Mouse (Mus musculus) liver, adult 2 months (tissue): Measurements from ENCODE around the gene Pcdh17. TPM values are rescaled to one million over a fixed set of nuclear protein-coding genes. Genes with fewer than 3 reads are reported as not detected.

Experiments
- DNase-seq: peaks from one replicate; pipeline ENCODE4 v3.0.0-alpha.2; 2011; ENCODE audit warnings: low read depth, low spot score; ENCODE audit errors: extremely low read depth
- H3K27ac ChIP-seq: fragments of 200-500 bp; replicated peaks from 2 replicates; pipeline ENCODE4 v1.5.1; 2012; ENCODE audit warnings: low read depth, mild to moderate bottlenecking, control low read depth, inconsistent platforms, low read length; ENCODE audit not compliant: insufficient read depth
- H3K27me3 ChIP-seq: fragments of 200-500 bp; 2 replicates; pipeline ENCODE4 v1.6.1; 2012; ENCODE audit warnings: mild to moderate bottlenecking, moderate library complexity, low read length, inconsistent platforms; ENCODE audit not compliant: control insufficient read depth, insufficient read depth
- H3K36me3 ChIP-seq: fragments of 200-500 bp; 2 replicates; pipeline ENCODE4 v1.6.1; 2012; ENCODE audit warnings: low read length, inconsistent platforms; ENCODE audit not compliant: control insufficient read depth, insufficient read depth
- H3K4me1 ChIP-seq: fragments of 200-500 bp; 2 replicates; pipeline ENCODE4 v1.6.1; 2011; ENCODE audit warnings: low read length; ENCODE audit not compliant: control insufficient read depth, insufficient read depth
- H3K4me3 ChIP-seq: fragments of 200-500 bp; 2 replicates; pipeline ENCODE4 v1.5.1; 2011; ENCODE audit warnings: low read depth, mild to moderate bottlenecking, control low read depth, low read length, moderate library complexity; ENCODE audit not compliant: insufficient read depth
- H3K79me2 ChIP-seq: fragments of 200-500 bp; 2 replicates; pipeline ENCODE4 v1.6.1; 2012; ENCODE audit warnings: inconsistent platforms, mild to moderate bottlenecking, low read length, moderate library complexity; ENCODE audit not compliant: control insufficient read depth, insufficient read depth
- H3K9ac ChIP-seq: fragments of 200-500 bp; 2 replicates; pipeline ENCODE4 v1.6.1; 2012; ENCODE audit warnings: low read depth, mild to moderate bottlenecking, control low read depth, inconsistent platforms, low read length
- CTCF ChIP-seq: fragments of 200-500 bp; IDR thresholded peaks from 2 replicates; pipeline ENCODE4 v1.5.1; 2011; ENCODE audit warnings: low read depth, low read length, control low read depth
- POLR2A ChIP-seq: fragments of 200-500 bp; IDR thresholded peaks from 2 replicates; pipeline ENCODE4 v1.6.1; 2011; ENCODE audit warnings: low read length, control low read depth; ENCODE audit not compliant: insufficient read depth; ENCODE audit errors: extremely low read depth
- WGBS: fragments of 180-500 bp; shearing (Covaris S2); methylation state at CpG from one replicate; pipeline ENCODE4 v1.1.7; 2018; 5-methylcytosine and 5-hydroxymethylcytosine counted together
- polyA plus RNA-seq: library from polyadenylated mRNA; depleted of rRNA; stranded (reverse); fragments of >200 nt; gene quantifications from 2 replicates; pipeline ENCODE4 v1.2.3, GENCODE M21; 2012
- total RNA-seq: library from RNA; depleted of rRNA; stranded (reverse); fragments of >200 nt; gene quantifications from 2 replicates; pipeline ENCODE4 v1.2.3, GENCODE M21; 2014

The Pcdh17 gene
- total and polyA plus RNA-seq, 2 experiments = 0.26 to 1.1 TPM

DNA sequence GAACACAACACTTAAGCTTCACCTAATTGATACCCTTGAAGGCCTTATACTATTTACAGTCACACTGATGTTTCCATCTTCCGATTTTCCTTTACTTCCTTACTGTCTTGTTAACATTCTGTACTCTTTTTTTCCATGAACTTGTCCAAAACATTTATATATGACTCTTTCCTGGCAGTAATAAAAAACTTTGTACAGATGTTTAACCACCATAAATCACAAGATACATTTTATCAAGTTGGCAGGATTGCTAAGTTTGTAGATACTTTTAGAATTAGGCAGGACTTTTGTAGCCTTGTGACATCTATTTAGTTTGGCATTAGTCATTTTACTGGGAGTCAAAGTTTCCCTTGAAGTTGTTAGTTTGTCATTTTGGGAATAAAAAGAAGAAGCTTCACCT, 32.1 kb downstream of the Pcdh17 start:
- H3K4me3 ChIP-seq = no peak overlapping the region
- H3K27me3 ChIP-seq = 0 out of 2 replicates have a peak, but pooled peaks cover 2% of the 10 kb centered on the region
- H3K36me3 ChIP-seq = no peaks in the 10 kb centered on the region
- H3K9ac ChIP-seq = no peak overlapping the region
- WGBS = 62% methylated on average over 1 of the region's 1 CpGs
- DNase-seq = no peak
- H3K4me1 ChIP-seq = no peaks in the 10 kb centered on the region
- no peak for TF ChIP-seq CTCF
- no peak for TF ChIP-seq POLR2A
- H3K79me2 ChIP-seq = no peaks in the 10 kb centered on the region
- H3K27ac ChIP-seq = no peak overlapping the region

DNA sequence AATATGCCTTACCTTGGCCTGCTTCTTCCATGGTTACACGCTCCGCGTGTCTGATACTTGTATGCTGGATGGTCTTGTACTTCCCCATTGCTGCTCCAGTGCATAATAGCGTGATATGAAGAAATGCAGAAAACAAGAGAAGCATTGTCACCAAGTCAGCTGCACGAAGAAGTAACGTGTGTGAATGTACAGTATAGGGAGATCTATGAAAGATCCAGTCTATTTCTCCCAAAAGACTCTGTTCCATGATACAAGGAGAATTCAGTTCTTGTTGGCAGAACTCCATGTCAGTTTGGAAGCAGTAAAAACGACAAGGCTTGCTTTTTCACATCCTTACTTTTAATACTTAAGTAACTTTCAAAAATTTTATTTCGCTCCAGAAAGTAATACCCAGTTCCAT, 33.0 kb downstream of the Pcdh17 start:
- no peaks in the 10 kb centered on the region for H3K79me2 ChIP-seq
- no peaks in the 10 kb centered on the region for H3K4me1 ChIP-seq
- H3K27ac ChIP-seq = no peak overlapping the region
- 84% methylated on average over 8 of the region's 8 CpGs for WGBS
- no peak overlapping the region for H3K4me3 ChIP-seq
- H3K36me3 ChIP-seq = no peaks in the 10 kb centered on the region
- H3K27me3 ChIP-seq = 0 out of 2 replicates have a peak, but pooled peaks cover 2% of the 10 kb centered on the region
- H3K9ac ChIP-seq = no peak overlapping the region
- no peak for TF ChIP-seq POLR2A
- TF ChIP-seq CTCF = no peak
- DNase-seq = no peak

DNA sequence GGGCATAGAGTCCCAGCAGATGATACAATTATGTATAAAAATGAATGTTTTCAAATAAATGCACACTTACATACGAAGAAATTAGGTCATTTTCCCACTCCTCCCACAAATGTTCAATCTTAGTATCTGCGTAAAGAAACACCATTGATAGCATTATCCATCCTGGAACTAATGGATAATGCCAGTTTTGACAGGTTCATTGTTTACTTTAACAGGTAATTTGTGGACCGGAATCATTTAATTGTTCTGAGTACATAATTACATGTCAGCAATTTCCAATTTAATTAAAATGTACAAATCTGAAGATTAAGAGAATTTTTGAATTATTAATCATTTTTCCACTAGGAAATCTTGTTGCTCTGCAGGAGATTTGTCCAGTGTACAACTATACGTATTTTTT, 33.5 kb downstream of the Pcdh17 start:
- TF ChIP-seq POLR2A (no peak), CTCF (no peak)
- Histone ChIP-seq H3K27me3 (0 out of 2 replicates have a peak, but pooled peaks cover 2% of the 10 kb centered on the region), H3K4me3 (no peak overlapping the region), H3K27ac (no peak overlapping the region), H3K79me2 (no peaks in the 10 kb centered on the region), H3K4me1 (no peaks in the 10 kb centered on the region), H3K9ac (no peak overlapping the region), H3K36me3 (no peaks in the 10 kb centered on the region)
- 80% methylated on average over 4 of the region's 4 CpGs for WGBS
- no peak for DNase-seq

DNA sequence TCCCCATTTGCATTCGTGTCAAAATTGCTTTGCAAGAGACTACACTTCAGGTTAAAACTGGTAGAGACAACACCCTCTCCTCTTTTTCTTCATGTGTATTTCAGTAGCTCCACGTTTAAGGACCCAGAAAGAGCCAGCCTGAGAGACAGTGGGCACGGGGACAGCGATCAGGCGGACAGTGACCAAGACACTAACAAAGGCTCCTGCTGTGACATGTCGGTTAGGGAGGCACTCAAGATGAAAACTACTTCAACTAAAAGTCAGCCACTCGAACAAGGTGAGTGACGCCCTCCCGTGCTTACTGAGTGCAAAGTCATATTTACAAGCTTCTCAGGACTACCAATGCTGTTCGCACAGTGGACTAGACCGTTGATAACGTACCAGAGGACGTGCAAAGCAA, 34.0 kb downstream of the Pcdh17 start:
- Histone ChIP-seq H3K4me1 (no peaks in the 10 kb centered on the region), H3K36me3 (no peaks in the 10 kb centered on the region), H3K4me3 (no peak overlapping the region), H3K27ac (no peak overlapping the region), H3K27me3 (0 out of 2 replicates have a peak, but pooled peaks cover 2% of the 10 kb centered on the region), H3K9ac (no peak overlapping the region), H3K79me2 (no peaks in the 10 kb centered on the region)
- TF ChIP-seq CTCF (no peak), POLR2A (no peak)
- WGBS = 74% methylated on average over 13 of the region's 13 CpGs
- no peak for DNase-seq

DNA sequence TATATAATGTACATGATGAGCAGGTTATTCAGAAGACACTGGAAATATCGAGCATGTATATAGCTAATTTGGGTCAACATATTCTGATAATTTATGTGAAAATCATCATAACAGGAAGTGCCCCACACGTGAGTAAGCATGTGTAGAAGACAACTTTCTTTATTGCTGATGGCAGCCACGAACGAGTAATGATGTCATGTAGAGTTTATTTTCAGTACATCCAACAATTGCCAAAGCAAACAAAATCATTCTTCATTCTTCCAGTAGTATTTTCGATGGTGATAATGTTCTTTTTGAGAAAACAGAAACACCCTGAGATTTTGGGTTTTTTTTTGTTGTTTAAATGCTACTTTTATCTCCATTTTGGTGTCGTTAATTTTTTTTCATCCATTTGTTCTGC, 37.2 kb downstream of the Pcdh17 start:
- no peaks in the 10 kb centered on the region for H3K4me1 ChIP-seq
- no peak overlapping the region for H3K9ac ChIP-seq
- 65% methylated on average over 6 of the region's 6 CpGs for whole genome bisulfite sequencing
- H3K27me3 ChIP-seq = 0 out of 2 replicates have a peak, but pooled peaks cover 2% of the 10 kb centered on the region
- H3K4me3 ChIP-seq = no peak overlapping the region
- no peak for TF ChIP-seq CTCF
- TF ChIP-seq POLR2A = no peak
- no peak overlapping the region for H3K27ac ChIP-seq
- no peaks in the 10 kb centered on the region for H3K79me2 ChIP-seq
- no peaks in the 10 kb centered on the region for H3K36me3 ChIP-seq
- no peak for DNase-seq

DNA sequence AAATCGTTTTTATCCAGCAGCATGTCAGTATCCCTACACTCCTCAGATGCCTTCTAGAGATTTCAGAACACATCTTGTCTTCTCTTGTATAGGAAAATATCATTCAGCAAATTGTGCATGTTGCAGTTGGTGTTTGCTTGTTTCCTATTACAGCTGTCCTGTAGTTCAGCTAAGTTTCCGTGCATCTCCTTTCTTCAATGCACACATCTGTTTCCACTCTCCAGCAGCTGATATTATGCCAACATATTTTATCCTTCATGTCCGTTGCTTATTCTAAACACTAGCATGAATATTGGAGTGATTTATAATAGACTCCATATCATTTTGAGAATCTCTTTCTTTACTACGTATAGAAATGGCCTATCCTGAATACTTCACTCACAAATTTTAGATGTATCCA, 41.0 kb downstream of the Pcdh17 start:
- no peak overlapping the region for H3K4me3 ChIP-seq
- WGBS = 76% methylated on average over 4 of the region's 4 CpGs
- no peaks in the 10 kb centered on the region for H3K27me3 ChIP-seq
- H3K27ac ChIP-seq = no peak overlapping the region
- H3K9ac ChIP-seq = no peak overlapping the region
- TF ChIP-seq CTCF = no peak
- no peak for TF ChIP-seq POLR2A
- no peak for DNase-seq
- no peaks in the 10 kb centered on the region for H3K79me2 ChIP-seq
- H3K36me3 ChIP-seq = no peaks in the 10 kb centered on the region
- no peaks in the 10 kb centered on the region for H3K4me1 ChIP-seq
